In genomic region chr10:83022616-83023015, GRCm38 (mm10) we compare ENCODE assay signal across 29 mouse cellular contexts.
"Had no signal": no experiment of that assay in that cellular context is flagged by ENCODE, and none has a peak within 500 bp of the region (broad histone marks: within the 10 kb centered on the region; RNA-seq: fewer than 3 reads in every experiment).

No protein-coding gene starts in this region.

- DNase-seq: left cerebral cortex, postnatal 4 days; liver, postnatal 0 days; lung, adult 18-20 months; lung, adult 2 months; lung, embryonic 14.5 days; lung, postnatal 10 days; lung, postnatal 14 days; lung, postnatal 36 days; lung, postnatal 4 days; midbrain, embryonic 14.5 days had no signal

- H3K9ac ChIP-seq: limb, embryonic 12.5 days; limb, embryonic 13.5 days; limb, embryonic 15.5 days; liver, embryonic 12.5 days; liver, embryonic 14.5 days; liver, postnatal 0 days; lung, embryonic 14.5 days; lung, embryonic 15.5 days; midbrain, embryonic 12.5 days; midbrain, embryonic 13.5 days; midbrain, embryonic 15.5 days; neural tube, embryonic 12.5 days had no signal

- H3K27me3 ChIP-seq: liver, embryonic 12.5 days; lung, embryonic 15.5 days; megakaryocyte, embryonic 14.5 days; midbrain, embryonic 12.5 days; midbrain, embryonic 13.5 days; midbrain, embryonic 15.5 days; neural tube, embryonic 12.5 days had no signal

- H3K4me3 ChIP-seq: left cerebral cortex, adult 2 months; limb, embryonic 10.5 days; limb, embryonic 12.5 days; limb, embryonic 13.5 days; limb, embryonic 15.5 days; liver, embryonic 12.5 days; lung, embryonic 15.5 days; megakaryocyte, embryonic 14.5 days; midbrain, embryonic 10.5 days; midbrain, embryonic 12.5 days; midbrain, embryonic 13.5 days; midbrain, embryonic 15.5 days; myocyte; neural tube, embryonic 12.5 days had no signal

- H3K4me1 ChIP-seq: lung, embryonic 15.5 days had no signal

- H3K36me3 ChIP-seq: limb, embryonic 10.5 days; limb, embryonic 12.5 days; limb, embryonic 13.5 days; limb, embryonic 15.5 days; lung, embryonic 15.5 days; midbrain, embryonic 12.5 days; midbrain, embryonic 13.5 days; midbrain, embryonic 15.5 days; neural tube, embryonic 12.5 days had no signal

- H3K9me3 ChIP-seq: limb, embryonic 10.5 days; limb, embryonic 12.5 days; limb, embryonic 13.5 days; limb, embryonic 15.5 days; liver, embryonic 12.5 days; lung, embryonic 15.5 days; megakaryocyte, embryonic 14.5 days; midbrain, embryonic 10.5 days; midbrain, embryonic 12.5 days; midbrain, embryonic 13.5 days; midbrain, embryonic 15.5 days; neural tube, embryonic 12.5 days had no signal

- ATAC-seq: liver, embryonic 12.5 days; liver, postnatal 0 days; lung, postnatal 0 days; midbrain, embryonic 13.5 days; midbrain, embryonic 15.5 days; midbrain, embryonic 16.5 days had no signal

- H3K4me2 ChIP-seq: limb, embryonic 12.5 days; limb, embryonic 13.5 days; limb, embryonic 15.5 days; liver, embryonic 12.5 days; lung, embryonic 14.5 days; lung, embryonic 15.5 days; midbrain, embryonic 11.5 days; midbrain, embryonic 12.5 days; midbrain, embryonic 13.5 days; midbrain, embryonic 15.5 days; neural tube, embryonic 12.5 days had no signal

- H3K27ac ChIP-seq: left cerebral cortex, adult 2 months; limb, embryonic 10.5 days; limb, embryonic 12.5 days; limb, embryonic 13.5 days; limb, embryonic 15.5 days; lung, embryonic 15.5 days; macrophage; midbrain, embryonic 10.5 days; midbrain, embryonic 12.5 days; midbrain, embryonic 13.5 days; midbrain, embryonic 15.5 days; neural tube, embryonic 12.5 days had no signal
